Mouse (Mus musculus) cortical plate, adult 2 months (tissue): Measurements from ENCODE around the gene D1Pas1.

ENCODE experiments used
- CTCF ChIP-seq: fragments of 200-500 bp; IDR thresholded peaks from 2 replicates; pipeline ENCODE4 v1.5.1; 2011; ENCODE audit warnings: mild to moderate bottlenecking, control low read depth, low read length; ENCODE audit not compliant: insufficient read depth; ENCODE audit errors: extremely low read depth
- POLR2A ChIP-seq: fragments of 200-500 bp; IDR thresholded peaks from 2 replicates; pipeline ENCODE4 v1.6.1; 2011; ENCODE audit warnings: mild to moderate bottlenecking, low read length, control low read depth; ENCODE audit not compliant: insufficient read depth; ENCODE audit errors: extremely low read depth

DNA sequence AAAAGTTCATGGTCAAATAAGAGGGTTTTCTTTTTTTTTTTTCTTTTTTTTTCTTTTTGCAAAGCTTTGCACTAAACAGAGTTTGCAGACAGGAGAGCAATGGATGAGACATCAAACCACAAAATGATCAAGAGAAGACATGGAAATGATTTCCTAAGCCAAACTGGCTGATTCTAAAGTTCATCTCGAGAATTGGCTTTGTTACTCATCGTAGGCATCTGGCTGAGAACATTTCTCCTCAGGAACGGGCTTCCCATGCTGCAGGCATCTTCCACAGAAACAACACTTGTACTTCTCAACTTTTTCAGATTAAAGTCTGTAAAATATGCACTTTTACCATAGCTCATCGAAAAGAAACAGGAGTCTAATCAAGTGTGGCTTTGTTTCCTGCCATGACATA, 21.6 kb downstream of the D1Pas1 start:
- TF ChIP-seq POLR2A (no peak), CTCF (no peak)
